Mouse (Mus musculus) adrenal gland, postnatal 14 days (tissue): ENCODE measurements at regions not wholly inside any gene's neighbourhood (a gene's known extent, or its start where the extent isn't known, plus 50 kb on each side); places are given as distances from the start of the nearest gene placed in this dataset.

ENCODE experiments used
- DNase-seq: peaks from one replicate; pipeline ENCODE4 v3.0.0; 2021; ENCODE audit warnings: mixed read lengths

DNA sequence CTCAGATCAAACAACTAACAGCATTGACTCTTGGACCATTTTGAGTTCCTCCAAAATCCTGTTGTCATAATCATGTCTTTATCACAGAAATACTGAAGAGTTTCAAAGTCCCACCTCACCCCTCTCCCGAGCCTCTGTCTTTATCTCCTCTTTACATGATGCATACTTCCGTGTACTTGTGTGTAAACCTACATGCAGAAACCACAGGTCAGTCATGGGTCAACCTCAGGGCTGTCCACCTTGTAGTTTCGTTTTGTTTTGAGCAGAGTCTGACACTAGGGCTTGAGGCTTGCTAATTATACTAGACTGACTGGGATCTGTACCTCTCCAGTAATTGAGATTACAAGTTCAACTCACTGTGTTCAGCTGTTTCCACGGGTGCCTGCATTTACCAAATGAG lies 348.4 kb upstream of the Acvr2a start:
- no peak for DNase-seq

DNA sequence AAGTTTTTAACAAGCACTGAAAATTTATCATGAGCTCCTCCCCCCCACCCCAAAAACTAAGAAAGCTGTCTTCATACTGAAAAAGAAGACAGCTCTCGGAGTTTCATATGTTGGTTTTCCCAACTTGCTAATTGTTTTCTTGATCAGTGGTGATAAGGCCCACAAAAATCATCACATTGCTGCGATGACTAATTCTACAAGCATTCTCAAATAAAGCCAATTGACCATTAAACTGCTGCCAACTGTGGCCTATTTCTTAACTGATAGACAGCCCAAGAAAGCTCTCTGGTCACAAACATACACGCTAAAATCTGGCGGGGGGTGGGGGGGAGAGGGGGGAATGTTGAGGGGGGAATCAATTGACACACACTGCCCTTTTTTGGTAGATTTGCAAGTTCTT lies 345.0 kb upstream of the Acvr2a start:
- no peak for DNase-seq

DNA sequence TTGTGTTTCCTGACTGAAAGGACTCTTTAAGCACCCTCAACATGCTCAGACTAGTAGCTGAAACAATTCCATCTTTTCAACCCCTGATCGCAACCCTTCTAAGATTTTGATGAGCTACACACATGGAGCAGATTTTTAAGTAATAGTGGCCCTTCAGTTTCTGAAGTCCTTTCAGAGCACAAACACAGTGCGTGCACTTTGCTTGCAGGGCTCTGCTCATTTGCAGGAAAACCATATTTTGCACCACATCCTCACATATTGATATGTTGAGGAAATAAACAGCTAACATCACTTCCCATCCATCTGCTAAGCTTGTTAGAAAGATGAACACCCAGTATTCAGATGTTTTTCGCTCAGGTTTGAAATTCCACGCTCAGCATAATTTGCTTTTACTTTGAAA lies 344.6 kb upstream of the Acvr2a start:
- DNase-seq: no peak

DNA sequence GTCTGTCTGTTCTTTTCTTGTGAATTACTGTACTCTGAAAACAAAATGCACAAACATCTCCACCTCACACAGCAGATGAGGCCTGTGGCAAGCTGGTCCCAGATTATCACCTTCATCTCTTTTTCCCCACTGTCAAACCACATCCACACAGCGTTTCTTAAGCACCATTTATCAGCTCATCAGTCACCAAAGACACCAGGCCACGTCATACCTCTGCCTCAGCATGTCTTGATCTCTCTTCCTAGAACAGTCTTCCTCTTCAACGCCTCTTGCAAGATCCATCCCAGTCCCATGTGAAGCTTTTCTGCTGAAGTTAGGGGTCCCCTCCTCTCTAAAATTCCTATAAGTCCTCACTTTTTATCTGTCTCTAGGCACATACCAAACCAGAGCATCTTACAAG lies 340.8 kb upstream of the Acvr2a start:
- no peak for DNase-seq

DNA sequence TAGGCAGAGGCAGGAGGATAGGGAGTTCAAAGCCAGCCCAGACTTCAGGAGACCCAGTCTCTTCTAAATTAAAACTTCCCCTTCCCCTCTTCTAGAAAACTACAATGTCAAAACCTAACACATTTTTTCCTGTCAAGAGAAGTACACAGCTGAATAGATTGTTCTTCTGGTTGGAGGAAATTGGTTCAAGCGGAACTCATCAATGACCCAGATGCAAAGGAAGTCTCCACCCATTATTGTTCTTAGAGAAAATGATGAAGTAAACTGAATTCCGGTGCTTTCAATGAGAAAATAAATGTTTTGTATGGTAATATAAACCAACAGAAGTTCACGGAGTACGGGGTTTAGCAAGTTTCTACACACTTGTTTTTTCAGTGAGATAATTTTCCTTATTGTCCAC lies 339.3 kb upstream of the Acvr2a start:
- DNase-seq: no peak

DNA sequence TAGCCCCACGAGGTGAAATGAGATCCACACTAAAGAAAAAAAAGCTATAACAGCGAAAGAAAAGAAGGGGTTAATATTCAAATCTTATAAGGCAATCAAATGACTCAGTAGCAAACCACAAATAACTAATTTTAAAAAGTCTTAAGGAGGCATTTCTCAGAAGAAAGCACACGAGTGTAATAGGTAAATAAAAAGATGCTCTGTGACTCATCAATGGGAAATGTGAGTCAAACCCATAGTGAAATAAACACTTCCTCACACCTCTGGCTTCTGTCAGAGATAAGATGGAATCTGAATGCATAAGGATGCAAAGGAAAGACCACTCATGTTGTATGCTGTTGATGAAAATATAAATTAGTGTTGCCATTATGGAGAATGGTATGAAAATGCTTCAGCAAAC lies 337.1 kb upstream of the Acvr2a start:
- no peak for DNase-seq

DNA sequence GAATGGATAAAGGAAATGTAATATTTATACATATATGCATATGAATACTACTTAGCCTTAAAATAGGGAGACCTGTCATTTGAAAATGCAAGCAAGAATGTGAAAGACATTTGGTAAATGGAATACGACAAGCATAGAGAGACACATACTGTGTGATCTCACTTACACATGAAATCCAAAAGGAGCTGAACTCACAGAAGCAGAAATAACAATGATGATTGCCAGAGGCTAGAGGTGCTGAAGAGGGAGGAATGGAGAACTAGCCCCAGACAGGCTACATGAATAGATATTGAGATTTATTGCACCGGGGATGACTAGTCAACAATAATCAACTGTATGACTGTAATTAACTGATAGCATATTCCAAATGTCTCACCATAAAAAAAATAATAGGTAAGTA lies 336.6 kb upstream of the Acvr2a start:
- DNase-seq: no peak

DNA sequence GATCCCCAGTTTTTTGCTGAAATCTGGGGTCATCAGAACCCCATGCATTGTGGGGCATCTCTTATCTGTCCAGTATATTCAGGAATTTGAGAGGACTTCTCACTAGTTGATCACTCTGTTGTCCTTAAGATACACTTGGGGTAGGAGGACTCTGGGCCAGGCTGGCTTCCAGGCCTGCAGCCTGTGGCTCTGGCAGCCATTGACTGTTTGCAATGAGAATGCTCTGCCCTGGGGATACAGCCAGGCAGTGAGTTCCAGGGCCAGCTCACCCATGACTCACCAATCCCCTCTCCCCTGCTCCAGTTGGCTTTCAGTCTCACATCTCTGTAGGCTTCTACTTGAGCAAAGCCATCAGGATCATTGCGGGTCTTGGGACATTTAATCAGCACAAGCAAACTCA lies 334.3 kb upstream of the Acvr2a start:
- peak; percentile 36 for DNase-seq

DNA sequence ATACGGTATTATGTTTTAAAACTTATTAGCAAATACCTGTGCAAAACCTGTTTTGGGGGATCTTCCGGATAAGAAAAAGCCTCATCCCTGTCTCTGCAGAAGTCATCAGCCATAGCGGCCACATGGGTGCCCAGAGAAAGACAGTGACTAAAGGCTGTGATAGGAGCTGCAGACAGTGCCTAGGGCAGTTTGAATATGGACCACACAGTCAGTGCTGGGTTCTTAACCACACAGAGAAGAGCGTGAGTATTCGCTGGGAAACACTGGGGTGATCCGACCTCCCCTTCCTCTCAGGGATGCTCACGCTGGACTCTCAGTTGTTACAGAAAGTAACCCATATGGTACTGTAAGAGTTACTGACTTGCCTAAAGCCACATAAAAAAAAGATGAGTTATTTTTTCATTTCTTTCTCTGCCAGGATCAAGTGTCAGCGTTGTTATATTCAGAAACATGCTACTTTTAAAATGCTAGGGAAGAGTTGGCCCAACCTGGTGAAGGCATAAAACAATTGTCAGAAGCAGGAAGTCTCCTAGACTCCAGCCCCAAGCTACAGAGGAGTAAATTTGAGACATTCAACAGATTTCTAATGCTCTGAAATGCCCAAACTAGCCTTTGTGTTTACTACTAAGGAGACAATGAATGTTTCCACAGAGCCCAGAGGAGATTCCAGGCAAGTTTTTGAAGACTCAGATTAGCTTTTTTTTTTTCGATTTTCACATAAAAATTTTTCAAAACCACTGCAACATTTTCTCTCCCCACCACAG lies 333.3 kb upstream of the Acvr2a start:
- no peak for DNase-seq

DNA sequence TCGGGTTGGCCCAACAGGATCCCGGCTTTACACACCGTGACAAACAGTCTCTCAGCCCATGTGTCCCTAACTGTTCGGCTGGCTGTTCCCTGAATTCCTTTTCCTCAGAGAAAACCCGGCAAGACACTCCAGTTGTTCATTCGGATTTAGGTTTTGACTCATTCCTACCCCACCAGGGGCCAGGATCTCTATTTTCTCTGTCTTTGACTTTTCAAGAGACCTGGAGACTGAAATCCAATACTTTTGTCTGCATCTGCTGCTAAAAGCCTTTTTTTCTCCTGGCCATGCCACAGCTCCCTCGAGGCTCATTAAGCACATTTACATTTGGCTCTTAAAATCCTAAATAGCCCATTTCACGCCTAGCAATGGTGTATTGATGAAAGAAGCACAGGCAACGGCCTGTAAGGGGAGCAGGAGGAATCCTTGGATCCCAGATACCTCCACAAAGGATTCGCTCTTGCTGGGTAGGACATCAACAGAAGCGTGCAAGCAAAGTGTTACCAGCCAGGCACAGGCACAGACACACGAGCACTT lies 332.6 kb upstream of the Acvr2a start:
- no peak for DNase-seq

DNA sequence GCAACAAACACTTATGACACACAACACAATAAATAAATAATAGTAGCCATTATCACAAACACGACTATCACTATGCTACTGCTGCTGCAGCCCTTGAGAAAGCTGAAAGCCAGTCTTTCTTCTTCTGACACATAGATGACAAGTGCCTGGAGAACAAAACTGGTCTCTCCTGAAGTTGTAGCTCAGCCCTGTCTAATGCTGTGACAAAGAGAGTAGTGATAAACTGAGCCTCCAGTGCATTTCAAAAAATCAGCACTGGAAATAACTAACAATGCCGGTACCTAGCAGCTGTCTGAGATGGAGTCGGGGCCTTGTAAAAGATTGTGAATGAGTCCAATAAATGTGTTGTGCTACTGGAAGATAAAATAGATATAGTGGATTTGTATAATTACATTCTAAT lies 320.3 kb upstream of the Acvr2a start:
- no peak for DNase-seq

DNA sequence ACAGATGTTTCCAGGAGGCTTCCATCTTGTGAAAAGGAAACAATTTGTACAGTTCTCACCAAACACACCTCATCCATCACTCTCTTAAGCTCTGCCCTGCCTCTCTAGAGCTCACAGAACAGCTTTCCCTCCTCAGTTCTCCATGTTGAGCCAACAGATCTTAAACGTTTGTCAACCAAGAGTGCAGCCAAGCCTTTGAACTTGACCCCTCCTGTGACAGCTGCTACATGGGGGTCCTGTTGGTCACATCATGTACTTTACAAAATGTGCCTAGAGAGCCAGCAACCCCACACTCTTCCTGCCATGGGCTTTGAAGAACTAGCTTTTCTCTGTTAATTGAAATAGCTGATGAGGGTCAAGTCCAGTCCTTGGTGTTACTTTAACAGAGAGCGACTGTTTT lies 319.8 kb upstream of the Acvr2a start:
- peak; percentile 9 for DNase-seq

DNA sequence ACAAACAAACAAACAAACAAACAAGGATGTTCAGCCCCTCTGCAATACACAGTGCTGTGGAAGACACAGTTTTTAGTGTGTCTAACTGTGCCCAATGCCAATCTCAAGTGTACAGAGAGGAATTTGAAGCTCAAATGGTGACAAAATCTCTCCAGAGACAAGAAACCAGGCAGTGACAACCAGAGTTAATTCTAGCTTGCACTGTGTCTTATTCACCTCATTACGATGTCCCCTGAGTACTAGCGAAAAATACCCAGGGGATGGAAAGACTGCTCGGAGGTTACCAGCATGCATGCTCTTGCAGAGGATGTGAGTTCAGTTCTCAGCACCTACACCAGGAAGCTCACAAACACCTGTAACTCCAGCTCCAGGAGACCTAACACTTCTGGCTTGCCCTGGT lies 319.3 kb upstream of the Acvr2a start:
- DNase-seq: no peak

DNA sequence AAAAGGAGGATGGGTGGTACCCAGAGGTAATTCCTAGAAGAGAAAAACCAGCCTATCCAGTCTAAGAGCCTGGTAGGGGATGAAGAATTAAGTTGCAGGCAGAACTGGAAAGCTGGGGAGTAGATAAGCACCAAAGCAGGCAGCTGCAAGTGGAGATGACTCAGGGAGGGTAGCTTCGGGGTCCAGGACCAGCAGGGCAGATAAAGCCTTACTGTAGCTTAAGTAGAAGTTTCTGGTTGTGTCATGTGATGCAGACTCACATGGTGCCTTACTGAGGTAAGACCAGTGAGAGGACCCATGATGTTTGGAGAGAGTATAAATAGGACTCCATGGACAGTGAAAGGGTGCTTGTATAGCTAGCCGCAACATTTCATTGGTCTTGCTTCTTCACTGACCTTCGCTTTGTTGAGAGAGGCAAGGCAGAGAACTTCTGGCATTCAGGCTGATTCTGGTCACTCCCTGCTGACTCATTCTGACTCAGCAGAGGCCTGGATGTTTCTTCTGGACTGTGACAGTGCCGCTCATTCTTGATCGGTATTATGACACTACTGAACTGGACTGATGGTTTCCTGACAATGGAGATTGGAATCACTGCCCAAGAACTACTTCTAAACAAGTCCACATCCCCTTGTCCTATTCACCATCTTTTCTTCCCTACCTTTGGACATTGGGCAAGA lies 315.7 kb upstream of the Acvr2a start:
- no peak for DNase-seq

DNA sequence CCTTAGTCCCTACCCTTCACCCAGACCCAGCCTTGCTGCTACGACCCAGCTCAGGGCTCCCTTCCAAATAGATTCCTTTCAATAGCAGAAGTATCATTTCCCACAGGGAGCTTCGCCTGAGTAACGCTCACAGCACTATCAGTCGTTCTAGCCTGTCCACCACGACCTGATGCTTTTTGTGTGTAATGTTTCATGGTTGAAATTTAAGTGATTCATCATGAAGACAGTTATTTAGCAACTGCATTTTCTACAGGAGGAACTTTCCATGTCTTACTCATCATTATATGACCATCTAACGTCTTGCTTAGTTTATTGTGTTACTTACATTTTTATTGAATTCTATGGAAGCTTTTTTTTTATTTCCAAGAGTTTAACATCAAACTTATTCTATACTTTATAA lies 314.5 kb upstream of the Acvr2a start:
- DNase-seq: no peak

DNA sequence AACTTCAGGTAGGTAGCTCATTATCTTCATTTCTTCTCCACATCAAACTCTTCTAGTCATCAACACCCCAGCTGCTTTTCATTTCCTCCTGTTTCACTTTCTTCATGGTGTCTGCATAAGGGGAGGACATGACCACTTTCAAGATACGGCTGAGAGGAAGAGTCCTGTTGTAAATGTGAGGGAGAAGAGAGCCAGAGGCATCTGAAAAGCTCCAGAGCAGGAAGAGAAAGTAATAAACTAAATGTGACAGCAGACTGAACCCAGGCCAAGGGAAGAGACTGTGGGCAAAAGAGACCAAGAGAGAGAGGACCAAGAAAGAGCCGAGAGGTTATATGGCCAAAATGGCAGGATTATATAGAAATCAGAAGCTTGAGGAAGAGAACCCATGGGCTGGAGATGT lies 312.5 kb upstream of the Acvr2a start:
- DNase-seq: no peak

DNA sequence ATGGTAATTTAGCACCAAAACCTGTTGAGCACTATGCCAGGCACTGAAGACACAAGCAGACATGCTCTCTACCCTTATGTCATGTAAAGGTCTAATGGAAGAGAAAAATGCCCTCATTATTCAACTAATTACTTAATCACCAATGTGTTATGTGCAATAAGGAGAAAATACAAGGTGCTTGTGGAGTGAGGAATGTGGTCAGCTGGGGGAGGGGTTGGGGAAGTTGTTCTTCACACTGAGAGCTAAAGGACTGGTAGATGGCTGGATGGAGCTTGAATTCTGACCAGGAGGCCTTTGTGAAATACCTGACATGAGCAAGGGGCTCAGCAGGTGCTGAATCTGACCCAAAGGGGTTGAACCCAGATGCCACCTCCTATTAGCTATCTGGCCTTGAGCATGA lies 300.1 kb upstream of the Acvr2a start:
- DNase-seq: no peak

DNA sequence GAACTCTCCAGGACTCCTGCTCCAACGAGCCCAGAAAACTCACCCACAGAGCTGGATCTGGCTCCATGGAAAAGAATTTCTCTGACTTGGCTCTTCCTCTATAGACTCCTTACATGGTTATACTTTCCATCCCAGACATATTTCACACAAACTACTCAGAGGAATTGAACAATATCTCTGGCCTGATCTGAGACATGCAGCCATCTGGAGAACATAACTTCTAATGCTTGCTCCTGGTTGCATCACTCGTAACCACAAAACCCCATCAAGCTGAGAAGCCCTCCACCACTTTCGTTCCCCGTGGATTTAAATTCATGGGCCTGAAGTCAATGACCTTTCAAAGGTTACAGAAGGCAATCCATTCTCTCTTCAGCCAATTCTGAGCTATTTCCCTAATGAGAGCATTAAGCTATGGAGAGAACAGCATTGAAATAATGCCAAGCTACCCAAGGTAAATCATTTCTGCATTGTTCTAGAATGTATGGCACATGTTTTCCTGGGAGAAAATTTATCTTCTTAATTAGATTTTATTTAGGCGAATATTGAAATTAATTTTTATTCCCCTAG lies 294.0 kb upstream of the Acvr2a start:
- no peak for DNase-seq

DNA sequence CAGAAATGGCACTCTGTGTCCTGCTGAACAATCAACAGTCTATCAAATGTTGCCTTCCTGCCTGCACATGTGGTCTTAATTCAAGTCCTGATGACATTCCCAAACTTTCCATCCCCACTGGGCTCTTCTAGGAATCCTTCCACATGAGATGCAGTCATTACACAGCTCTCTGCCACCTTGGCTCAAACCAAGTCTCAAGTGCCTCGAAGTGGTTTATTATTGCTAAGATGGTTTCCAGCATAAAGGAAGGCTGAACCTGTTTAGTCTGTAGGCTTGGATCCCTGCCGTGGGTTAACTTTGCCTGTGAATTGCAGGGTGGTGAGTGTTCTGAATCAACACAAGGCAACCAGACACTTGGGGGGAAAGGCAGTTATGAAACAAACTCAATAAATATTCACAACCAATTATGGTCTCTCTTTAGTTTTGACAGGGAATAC lies 293.4 kb upstream of the Acvr2a start:
- DNase-seq: no peak

DNA sequence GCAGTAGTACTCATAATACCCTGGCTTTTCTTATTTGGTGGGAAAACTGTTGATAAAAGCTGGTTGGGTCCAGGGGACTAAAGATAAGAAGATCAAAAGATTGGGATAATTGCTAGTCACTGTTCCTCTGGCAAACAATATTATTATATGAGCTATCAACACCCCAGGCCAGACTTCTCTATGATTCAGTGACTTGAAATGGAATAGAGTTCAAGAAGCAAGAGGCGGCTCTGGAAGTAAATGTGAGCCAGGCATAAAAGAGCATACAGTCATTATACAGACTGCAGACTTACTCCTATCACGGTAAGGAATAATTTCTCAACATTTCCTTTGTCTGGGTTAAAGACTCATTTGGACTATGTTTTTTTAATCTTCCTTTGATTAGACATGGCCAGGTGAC lies 278.5 kb upstream of the Acvr2a start:
- no peak for DNase-seq

DNA sequence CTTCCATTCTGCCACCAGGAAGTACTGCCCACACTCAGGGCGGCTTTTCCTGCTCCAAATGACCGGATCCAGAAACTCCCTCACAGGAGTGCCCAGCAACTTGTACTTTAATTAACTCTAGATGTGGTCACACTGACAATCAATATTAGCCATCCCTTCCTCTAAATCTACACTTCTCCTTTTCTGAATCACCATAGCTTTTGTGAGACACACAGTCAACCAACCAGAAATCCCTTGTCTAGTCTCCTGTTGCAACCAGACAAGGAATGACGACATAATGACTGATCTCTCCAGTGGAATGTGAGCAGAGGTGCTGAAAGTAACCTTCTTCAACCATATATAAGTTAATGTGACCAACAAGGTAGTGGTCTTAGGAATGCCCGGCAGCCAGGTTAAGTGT lies 277.0 kb upstream of the Acvr2a start:
- DNase-seq: no peak

DNA sequence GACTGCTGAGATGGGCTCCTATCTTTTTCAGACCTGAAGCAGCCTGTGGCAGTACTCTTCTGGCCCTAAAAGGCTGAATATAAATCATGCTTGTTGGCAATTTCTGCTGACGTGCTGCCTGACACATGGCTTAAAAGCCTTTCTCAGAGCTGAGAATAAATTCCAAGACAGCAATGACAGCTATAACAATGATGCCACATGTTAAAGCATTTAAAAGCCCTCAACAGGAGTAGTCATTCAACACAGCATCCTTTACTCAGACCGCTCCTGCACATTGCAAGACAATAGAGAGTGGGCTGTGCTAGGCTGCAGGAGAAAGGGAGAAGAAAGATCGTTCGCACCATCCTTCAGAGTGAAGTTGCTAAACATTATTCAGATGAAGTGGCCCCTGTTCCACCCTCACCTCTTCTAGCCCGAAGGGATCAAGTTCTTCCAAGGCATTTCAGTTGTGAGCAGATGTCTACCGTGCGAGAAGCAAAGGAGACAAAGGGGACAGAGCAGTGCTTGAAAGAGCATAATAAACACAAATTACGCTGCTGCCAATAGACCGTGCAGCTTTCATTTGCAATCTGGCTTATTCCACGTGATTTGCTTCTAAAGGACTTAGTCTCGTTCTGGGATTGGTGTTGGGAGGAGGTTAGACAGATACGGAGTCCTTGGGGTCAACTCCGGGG lies 275.1 kb upstream of the Acvr2a start:
- DNase-seq: no peak

DNA sequence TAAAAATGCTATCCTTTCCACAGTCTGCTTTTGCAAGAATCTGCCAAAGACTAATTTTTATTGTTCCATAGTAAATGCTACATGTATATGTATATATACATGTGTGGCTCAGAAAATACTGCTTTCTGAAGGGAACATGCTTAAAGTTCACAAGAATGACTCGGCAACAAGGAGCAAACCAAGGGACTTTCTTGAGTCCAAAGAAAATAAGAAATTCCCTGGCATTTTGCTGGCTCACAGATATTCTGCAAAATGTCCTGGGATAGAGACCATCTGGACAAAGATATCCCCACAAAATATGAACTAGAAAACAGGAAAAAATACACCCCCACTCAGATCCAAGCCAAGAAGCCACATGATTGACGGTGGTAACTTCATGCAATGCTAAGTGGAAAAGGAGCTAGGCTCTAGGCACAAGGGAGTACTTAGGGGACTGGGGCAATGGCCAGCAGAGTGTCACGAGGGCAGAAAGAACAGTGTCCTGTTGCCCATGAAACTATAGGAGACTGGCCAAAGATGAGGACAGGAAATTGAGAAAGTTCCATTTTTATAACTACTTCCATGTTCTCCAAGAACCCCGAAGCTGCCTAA lies 274.3 kb upstream of the Acvr2a start:
- DNase-seq: peak; percentile 57
